Mouse (Mus musculus): ENCODE measurements around the gene Rab15.
"Not testable (repeated sequence)": the region's sequence is repeated elsewhere in the genome, so short reads cannot be mapped to it uniquely, and the experiment has no call there.

Gene Rab15

GRCm38 (mm10) chr12:76818908-76819307, 3.8 kb downstream of the Rab15 start:
- no peak for DNase-seq (ENCODE audit: low spot score in 2 of 2)

GRCm38 (mm10) chr12:76818120-76818519, 4.6 kb downstream of the Rab15 start:
- DNase-seq (ENCODE audit: low spot score in 2 of 2): no peak

GRCm38 (mm10) chr12:76817176-76817575, 5.5 kb downstream of the Rab15 start:
- DNase-seq (ENCODE audit: low spot score in 2 of 2): no peak

- no peak for DNase-seq (ENCODE audit: low spot score in 2 of 2)
Measured at GRCm38 (mm10) chr12:76816720-76817119, 6.0 kb downstream of the Rab15 start.

DNA sequence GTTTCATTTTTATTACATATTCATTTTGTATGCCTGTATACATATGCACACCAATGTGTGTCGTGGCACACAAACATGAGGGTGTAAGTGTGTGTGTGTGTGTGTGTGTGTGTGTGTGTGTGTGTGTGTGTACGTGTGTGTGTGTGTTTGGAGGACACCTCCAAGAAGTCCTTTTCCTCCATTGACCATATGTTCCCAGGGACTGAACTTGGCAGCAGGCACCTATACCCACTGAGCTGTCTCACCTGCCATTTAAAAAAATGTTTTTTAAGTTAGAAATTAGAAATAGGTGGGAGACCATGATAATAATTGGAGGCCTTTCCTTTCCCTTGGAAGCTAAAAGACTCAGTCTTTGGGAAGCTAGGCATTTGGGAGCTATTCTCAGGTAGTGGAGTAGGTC, 8.6 kb downstream of the Rab15 start:
- no peak for DNase-seq (ENCODE audit: low spot score in 2 of 2)

GRCm38 (mm10) chr12:76813543-76813942, 9.2 kb downstream of the Rab15 start:
- no peak for DNase-seq (ENCODE audit: low spot score in 2 of 2)

DNA sequence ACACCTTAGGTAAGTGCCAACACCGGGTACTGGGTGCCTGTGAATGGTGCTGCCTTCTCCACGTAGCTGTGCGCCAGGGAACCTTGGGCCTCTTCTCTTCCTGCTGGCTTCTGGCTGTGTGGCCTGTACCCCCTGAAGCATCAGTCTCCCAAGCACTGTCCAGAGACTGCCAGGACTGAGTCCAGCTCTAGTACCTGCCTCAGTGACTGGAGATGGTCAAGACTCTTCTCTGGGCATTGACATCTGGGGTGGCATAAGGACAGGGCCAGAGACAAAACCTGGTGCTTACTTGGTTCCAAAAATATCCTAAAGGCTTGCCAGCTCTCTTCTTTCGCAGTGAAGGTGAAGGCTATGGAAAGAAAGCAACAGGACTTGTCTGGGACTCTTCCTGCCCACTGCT, 11.7 kb downstream of the Rab15 start:
- DNase-seq (ENCODE audit: low spot score in 2 of 2): no peak

DNA sequence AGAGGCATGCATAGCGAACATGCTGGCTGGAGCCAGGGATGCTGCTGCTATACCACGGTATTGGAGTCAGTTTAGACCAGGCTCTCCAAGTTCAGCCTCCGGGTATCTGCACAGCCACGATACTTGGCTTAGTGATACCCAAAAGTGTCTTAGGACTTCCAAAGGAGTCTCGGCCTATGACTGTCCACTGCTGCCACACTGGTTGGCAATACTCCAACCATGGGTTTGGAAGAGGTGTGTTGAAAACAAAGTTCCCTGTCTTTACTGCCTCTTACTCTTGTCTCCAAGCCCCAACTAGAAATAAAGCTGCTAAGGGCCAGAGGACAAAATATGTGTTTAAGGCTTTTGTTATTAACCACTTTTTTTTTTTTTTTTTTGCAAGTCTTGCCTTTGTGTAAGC, 12.2 kb downstream of the Rab15 start:
- no peak for DNase-seq (ENCODE audit: low spot score in 2 of 2)

- no peak for DNase-seq (ENCODE audit: low spot score in 2 of 2)
Measured at GRCm38 (mm10) chr12:76807796-76808195, 14.9 kb downstream of the Rab15 start.

GRCm38 (mm10) chr12:76805056-76805811, 17.5 kb downstream of the Rab15 start:
- DNase-seq (ENCODE audit: low spot score in 2 of 2): peak in 1 of 2 experiments; percentile 55

GRCm38 (mm10) chr12:76803700-76804252, 18.9 kb downstream of the Rab15 start:
- DNase-seq (ENCODE audit: low spot score in 2 of 2): peak in 1 of 2 experiments; percentile 46

GRCm38 (mm10) chr12:76803028-76803427, 19.7 kb downstream of the Rab15 start:
- DNase-seq (ENCODE audit: low spot score in 2 of 2): no peak

- DNase-seq (ENCODE audit: low spot score in 2 of 2): no peak
Measured at GRCm38 (mm10) chr12:76798008-76798720, 24.5 kb downstream of the Rab15 start.

DNA sequence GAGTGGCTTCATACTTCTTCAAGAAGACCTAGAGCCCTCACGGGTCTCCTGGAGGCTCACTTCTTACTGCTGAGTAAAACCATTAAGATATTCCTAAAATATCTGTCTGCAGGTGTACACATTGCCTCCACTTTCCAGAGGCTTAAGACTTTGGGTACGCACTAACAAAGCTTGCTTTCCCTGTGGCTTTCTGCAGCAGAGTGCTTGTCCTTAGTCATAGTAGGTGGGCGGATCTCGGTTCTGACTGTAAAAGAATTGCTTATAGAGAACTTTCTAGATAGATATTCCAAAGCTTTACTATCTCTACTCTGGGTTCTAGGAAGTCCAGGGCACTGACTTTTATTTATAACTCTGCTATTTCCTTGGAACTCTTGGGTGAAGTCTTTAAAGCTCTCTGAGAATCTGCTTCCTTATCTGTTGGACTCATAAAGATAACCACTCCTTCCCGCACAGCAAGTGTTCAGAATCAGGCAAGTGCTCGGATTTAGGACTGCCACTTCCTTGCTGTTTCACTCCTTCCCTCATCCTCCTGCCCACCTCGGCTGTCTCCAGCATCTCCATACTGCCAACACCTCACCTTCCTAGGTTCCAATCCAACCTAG, 25.7 kb downstream of the Rab15 start:
- DNase-seq (ENCODE audit: low spot score in 2 of 2): no peak

DNA sequence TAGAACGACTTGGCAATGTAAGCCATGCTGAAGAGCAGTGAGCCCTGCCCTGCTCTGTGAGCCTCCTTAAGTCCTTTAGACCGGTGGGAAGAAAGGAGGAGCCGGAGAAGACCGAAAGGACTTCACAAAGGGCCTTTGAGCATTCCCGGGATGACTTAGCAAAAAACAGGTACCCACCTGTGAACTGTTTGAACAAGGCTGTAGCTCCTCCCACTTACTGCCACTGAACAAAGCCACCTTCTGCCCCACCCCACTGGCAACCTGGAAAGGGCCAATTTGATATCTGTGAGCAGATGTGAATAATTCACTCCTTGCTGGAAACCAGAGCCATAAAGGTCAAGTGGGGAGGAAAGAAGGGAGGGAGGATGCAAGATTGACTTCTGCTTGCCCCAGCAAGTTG, 27.4 kb downstream of the Rab15 start, which contains the start of gene Gpx2:
Gene Gpx2 (minus strand): TSS at position 205 of the 400 bp plus-strand sequence.
- DNase-seq (ENCODE audit: low spot score in 2 of 2): no peak

DNA sequence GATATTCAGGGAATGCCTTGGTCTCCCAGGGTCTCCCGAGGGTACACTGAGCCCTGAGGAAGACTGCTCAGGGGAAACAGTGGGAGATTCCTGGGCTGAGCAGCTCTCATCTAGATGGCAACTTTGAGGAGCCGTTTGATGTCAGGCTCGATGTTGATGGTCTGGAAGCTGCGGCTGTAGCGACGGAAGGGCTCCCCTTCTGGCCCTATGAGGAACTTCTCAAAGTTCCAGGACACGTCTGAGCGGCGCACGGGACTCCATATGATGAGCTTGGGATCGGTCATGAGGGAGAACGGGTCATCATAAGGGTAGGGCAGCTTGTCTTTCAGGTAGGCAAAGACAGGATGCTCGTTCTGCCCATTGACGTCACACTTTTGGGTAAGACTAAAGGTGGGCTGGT, 30.2 kb downstream of the Rab15 start:
- not testable (repeated sequence) for DNase-seq (ENCODE audit: low spot score in 2 of 2)

DNA sequence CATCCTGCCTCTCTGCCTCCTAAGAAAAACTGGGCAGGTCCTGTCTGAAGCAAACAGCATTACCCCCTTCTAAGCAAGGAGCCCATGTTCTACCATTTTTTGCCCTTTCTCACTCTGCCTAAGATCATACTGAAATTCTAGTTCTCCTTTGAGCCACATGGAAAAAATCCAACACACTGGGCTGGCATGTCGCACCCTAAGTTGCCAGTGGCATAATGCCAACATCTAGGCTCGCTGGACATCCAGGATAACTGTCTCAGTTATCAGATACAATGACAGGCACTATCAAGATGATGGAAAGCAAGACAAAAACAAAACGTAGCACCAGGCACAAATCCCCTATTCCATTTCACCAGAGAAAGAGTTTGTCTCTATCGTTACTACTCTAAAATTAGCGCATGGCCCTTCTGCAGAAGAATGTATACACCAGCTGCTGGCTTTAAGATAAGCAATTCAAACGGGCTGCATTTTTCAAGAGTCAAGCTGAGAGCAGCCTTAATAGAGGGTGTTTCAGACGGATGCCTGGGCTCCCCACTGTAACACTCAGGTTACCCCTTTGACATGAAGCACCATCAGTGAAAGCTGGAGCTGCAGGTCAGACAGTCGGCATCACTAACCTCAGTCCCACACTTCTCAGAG, 32.1 kb downstream of the Rab15 start:
- DNase-seq (ENCODE audit: low spot score in 2 of 2): no peak

DNA sequence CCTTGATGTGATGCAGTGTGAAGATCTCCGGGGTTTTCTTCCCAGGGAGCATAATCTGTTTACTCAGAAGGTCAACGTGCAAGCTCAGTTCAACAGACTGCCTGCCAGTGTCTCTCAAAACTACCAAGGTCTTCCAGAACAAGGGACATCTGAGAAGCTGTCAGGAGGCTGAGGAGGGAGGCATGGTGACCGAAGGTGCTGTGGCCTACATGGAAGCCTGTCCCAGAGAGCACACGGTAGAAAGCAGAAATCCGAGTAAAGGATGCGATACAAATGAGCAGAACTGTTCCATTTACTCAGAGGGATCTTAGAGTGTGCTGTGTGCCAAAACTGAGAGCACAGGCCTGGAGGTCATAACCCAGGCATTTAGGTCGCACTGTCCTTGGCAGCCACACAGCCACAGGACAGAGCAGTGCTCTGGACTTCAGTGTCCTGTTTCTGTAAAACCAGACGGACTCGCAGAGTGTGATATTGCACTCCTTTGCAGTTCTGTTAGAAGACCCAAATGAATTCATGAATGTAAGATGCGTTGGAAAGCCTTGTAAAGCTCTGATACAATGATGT, 38.6 kb downstream of the Rab15 start:
- DNase-seq (ENCODE audit: low spot score in 2 of 2): no peak

DNA sequence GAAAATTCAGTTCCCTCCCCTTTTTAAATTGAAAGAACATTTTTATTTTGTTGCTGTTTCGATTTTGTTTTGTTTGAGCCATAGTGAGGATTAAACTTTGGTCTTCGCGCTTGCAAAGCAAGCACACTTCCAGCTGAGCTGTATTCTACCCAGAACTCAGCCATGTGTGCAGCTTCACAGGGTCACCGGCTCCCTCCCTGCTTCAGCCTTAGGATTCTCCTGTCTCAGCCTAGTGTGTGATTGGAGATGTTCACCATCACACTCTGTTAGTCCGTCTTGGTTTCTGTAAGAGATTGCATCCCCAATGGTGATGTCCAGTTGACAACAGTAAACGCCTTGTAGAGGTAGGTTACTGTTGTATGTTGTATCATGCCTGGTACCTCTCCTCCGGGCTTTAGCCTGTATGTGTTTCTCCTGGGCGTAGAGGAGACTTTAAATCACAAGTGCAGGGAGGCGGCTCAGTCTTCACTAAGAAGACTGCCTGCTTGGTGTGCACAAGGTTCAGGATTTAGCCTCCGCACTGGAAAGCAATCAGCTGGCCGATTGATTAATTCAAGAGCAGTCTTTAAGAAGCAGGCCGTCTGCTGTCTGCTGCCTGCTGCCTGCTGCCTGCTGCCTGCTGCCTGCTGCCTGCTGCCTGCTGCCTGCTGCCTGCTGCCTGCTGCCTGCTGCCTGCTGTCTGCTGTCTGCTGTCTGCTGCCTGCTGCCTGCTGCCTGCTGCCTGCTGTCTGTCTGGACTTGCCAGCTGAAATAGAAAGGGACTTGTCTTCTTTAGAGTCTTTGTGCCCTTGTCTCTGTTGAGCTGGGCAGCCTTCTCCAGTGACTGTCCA, 41.9 kb downstream of the Rab15 start:
- peak in 1 of 2 experiments; percentile 22 for DNase-seq (ENCODE audit: low spot score in 2 of 2)

DNA sequence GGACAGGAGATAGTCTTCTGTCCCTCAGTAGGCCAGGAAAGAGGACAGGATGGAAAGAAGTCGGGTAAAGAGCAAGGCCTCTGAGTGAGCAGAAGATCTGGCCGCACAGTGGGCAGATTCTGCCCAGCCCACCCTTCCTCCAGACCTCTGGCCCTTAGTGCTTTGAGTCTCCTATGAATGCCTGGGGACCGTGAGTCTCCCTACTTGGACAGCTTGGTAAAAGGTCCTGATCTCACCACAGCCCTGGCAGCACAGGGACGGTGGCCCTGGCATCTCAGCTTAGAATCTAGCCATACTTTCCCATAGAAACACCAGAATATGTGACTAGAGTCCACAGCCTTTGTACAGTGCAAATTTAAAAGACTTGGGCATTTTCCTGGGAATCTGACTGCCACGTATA, 42.8 kb downstream of the Rab15 start:
- DNase-seq (ENCODE audit: low spot score in 2 of 2): no peak

Data from cerebellum, postnatal 4 days (tissue).